ENCODE assay signal across 22 mouse cellular contexts in genomic region chr19:45131966-45132628, GRCm38 (mm10). TPM values are rescaled to one million over a fixed set of nuclear protein-coding genes. Genes with fewer than 3 reads are reported as not detected.
DNase-seq lines count a peak whose midpoint lies in the region; ATAC-seq and TF ChIP-seq lines count a peak whose summit lies in the region.
"Had no signal": no experiment of that assay in that cellular context is flagged by ENCODE, and none has a peak within 500 bp of the region (broad histone marks: within the 10 kb centered on the region; RNA-seq: fewer than 3 reads in every experiment).

No protein-coding gene starts in this region.

- no peak overlapping the region for H3K4me2 ChIP-seq in forebrain, embryonic 14.5 days (ENCODE audit: low read length)
- peak overlapping the region; percentile 5; the same call in 1 of the 2 replicates for H3K4me2 ChIP-seq in kidney, postnatal 0 days (ENCODE audit: low read length)
- H3K4me2 ChIP-seq in midbrain, embryonic 14.5 days (ENCODE audit: low read length), result no peak overlapping the region
- peak overlapping the region; percentile 6; the same call in 1 of the 2 replicates for H3K4me2 ChIP-seq in stomach, embryonic 14.5 days (replicated peaks; ENCODE audit: low read depth, low read length)
- H3K4me2 ChIP-seq: embryonic facial prominence, embryonic 15.5 days; forebrain, embryonic 13.5 days; heart, embryonic 12.5 days; limb, embryonic 15.5 days had no signal

- no peak overlapping the region for H3K9ac ChIP-seq in forebrain, embryonic 14.5 days (ENCODE audit: low read length)
- H3K9ac ChIP-seq in kidney, postnatal 0 days (ENCODE audit: low read depth, low read length), result no peak overlapping the region
- H3K9ac ChIP-seq in midbrain, embryonic 14.5 days (replicated peaks; ENCODE audit: low read length), result no peak overlapping the region
- H3K9ac ChIP-seq in stomach, embryonic 14.5 days (replicated peaks; ENCODE audit: low read depth, low read length), result no peak overlapping the region
- H3K9ac ChIP-seq: embryonic facial prominence, embryonic 15.5 days; forebrain, embryonic 13.5 days; heart, embryonic 12.5 days; limb, embryonic 15.5 days had no signal

- no peaks in the 10 kb centered on the region for H3K9me3 ChIP-seq in forebrain, embryonic 14.5 days (replicated peaks; ENCODE audit: control insufficient read depth, low read length)
- H3K9me3 ChIP-seq in forebrain, embryonic 10.5 days, result no peaks in the 10 kb centered on the region
- H3K9me3 ChIP-seq in kidney, postnatal 0 days (replicated peaks; ENCODE audit: low read length), result no peaks in the 10 kb centered on the region
- no peaks in the 10 kb centered on the region for H3K9me3 ChIP-seq in midbrain, embryonic 10.5 days (replicated peaks)
- H3K9me3 ChIP-seq in midbrain, embryonic 14.5 days (ENCODE audit: control insufficient read depth, low read length), result no peaks in the 10 kb centered on the region
- H3K9me3 ChIP-seq in stomach, embryonic 14.5 days (ENCODE audit: control insufficient read depth, low read depth, low read length), result no peaks in the 10 kb centered on the region
- H3K9me3 ChIP-seq: embryonic facial prominence, embryonic 15.5 days; forebrain, embryonic 13.5 days; heart, embryonic 12.5 days; limb, embryonic 15.5 days had no signal

- H3K27ac ChIP-seq in forebrain, embryonic 14.5 days (ENCODE audit: low read depth, low read length), result no peak overlapping the region
- H3K27ac ChIP-seq in forebrain, embryonic 10.5 days, result no peak overlapping the region
- no peak overlapping the region for H3K27ac ChIP-seq in kidney, postnatal 0 days
- H3K27ac ChIP-seq in midbrain, embryonic 10.5 days (replicated peaks), result peak overlapping the region; percentile 46
- no peak overlapping the region for H3K27ac ChIP-seq in midbrain, embryonic 14.5 days (replicated peaks; ENCODE audit: low read depth, low read length)
- H3K27ac ChIP-seq in stomach, embryonic 14.5 days (ENCODE audit: low read length), result no peak overlapping the region
- H3K27ac ChIP-seq: embryonic facial prominence, embryonic 15.5 days; forebrain, embryonic 13.5 days; limb, embryonic 15.5 days had no signal

- DNase-seq in forebrain, embryonic 14.5 days (ENCODE audit: low spot score), result peak; percentile 32
- no peak for DNase-seq in forebrain, embryonic 10.5 days (ENCODE audit: extremely low spot score, low spot score)
- DNase-seq in kidney, postnatal 0 days (ENCODE audit: low spot score), result peak; percentile 61
- DNase-seq in kidney, adult 8-10 months, result no peak
- peak; percentile 45 for DNase-seq in midbrain, embryonic 10.5 days (ENCODE audit: low spot score)
- no peak for DNase-seq in midbrain, embryonic 14.5 days
- DNase-seq: adrenal gland, adult 8-10 months; cerebellum, adult 18-20 months; cerebellum, postnatal 36 days; layer of hippocampus, postnatal 36 days; thymus, adult 2 months had no signal

- H3K36me3 ChIP-seq in forebrain, embryonic 14.5 days (ENCODE audit: control insufficient read depth, insufficient read depth, low read length), result no peaks in the 10 kb centered on the region
- no peaks in the 10 kb centered on the region for H3K36me3 ChIP-seq in forebrain, embryonic 10.5 days (replicated peaks)
- no peaks in the 10 kb centered on the region for H3K36me3 ChIP-seq in kidney, postnatal 0 days (ENCODE audit: insufficient read depth, low read length)
- H3K36me3 ChIP-seq in midbrain, embryonic 10.5 days, result no peaks in the 10 kb centered on the region
- no peaks in the 10 kb centered on the region for H3K36me3 ChIP-seq in midbrain, embryonic 14.5 days (ENCODE audit: control insufficient read depth, insufficient read depth, low read length)
- no peaks in the 10 kb centered on the region for H3K36me3 ChIP-seq in stomach, embryonic 14.5 days (ENCODE audit: control insufficient read depth, insufficient read depth, low read length)
- H3K36me3 ChIP-seq: embryonic facial prominence, embryonic 15.5 days; heart, embryonic 12.5 days; limb, embryonic 15.5 days had no signal

- no peak for TF ChIP-seq CTCF in kidney, postnatal 0 days (IDR thresholded peaks at IDR 0.05; ENCODE audit: low read depth)

- 23% methylated on average over 14 of the region's 14 CpGs for WGBS in forebrain, embryonic 14.5 days
- WGBS in forebrain, embryonic 10.5 days, result 29% methylated on average over 14 of the region's 14 CpGs
- 8% methylated on average over 14 of the region's 14 CpGs for WGBS in kidney, postnatal 0 days
- 18% methylated on average over 14 of the region's 14 CpGs for WGBS in midbrain, embryonic 10.5 days
- 18% methylated on average over 14 of the region's 14 CpGs for WGBS in midbrain, embryonic 14.5 days
- 9% methylated on average over 14 of the region's 14 CpGs for WGBS in stomach, embryonic 14.5 days

- ATAC-seq in forebrain, embryonic 14.5 days, result no peak
- ATAC-seq in kidney, postnatal 0 days (replicated peaks; ENCODE audit: low FRiP score, low read depth), result peak; percentile 46; the same call in 1 of the 2 replicates
- no peak for ATAC-seq in midbrain, embryonic 14.5 days (ENCODE audit: low FRiP score, low TSS enrichment)
- ATAC-seq in stomach, embryonic 14.5 days (ENCODE audit: insufficient number of reproducible peaks, insufficient read depth, low FRiP score, low read depth), result peak; percentile 49; the same call in 1 of the 2 replicates
- ATAC-seq in erythroblast, adult 5-6 weeks (replicated peaks; ENCODE audit: low FRiP score, poor library complexity, severe bottlenecking), result no peak
- ATAC-seq: forebrain, embryonic 13.5 days had no signal

- H3K4me3 ChIP-seq in forebrain, embryonic 14.5 days (ENCODE audit: low read depth, low read length), result no peak overlapping the region
- H3K4me3 ChIP-seq in forebrain, embryonic 10.5 days, result no peak overlapping the region
- H3K4me3 ChIP-seq in kidney, postnatal 0 days (replicated peaks; ENCODE audit: low read depth, low read length), result no peak overlapping the region
- H3K4me3 ChIP-seq in midbrain, embryonic 10.5 days, result no peak overlapping the region
- no peak overlapping the region for H3K4me3 ChIP-seq in midbrain, embryonic 14.5 days (replicated peaks; ENCODE audit: low read depth, low read length)
- no peak overlapping the region for H3K4me3 ChIP-seq in stomach, embryonic 14.5 days (ENCODE audit: low read depth, low read length)
- H3K4me3 ChIP-seq: embryonic facial prominence, embryonic 15.5 days; forebrain, embryonic 13.5 days; heart, embryonic 12.5 days; limb, embryonic 15.5 days had no signal

- peaks cover 16% of the 10 kb centered on the region; the same call in 1 of the 2 replicates for H3K27me3 ChIP-seq in forebrain, embryonic 14.5 days (replicated peaks; ENCODE audit: control insufficient read depth, insufficient read depth, low read length)
- peaks cover 95% of the 10 kb centered on the region for H3K27me3 ChIP-seq in forebrain, embryonic 10.5 days (ENCODE audit: poor library complexity, severe bottlenecking)
- H3K27me3 ChIP-seq in kidney, postnatal 0 days (ENCODE audit: insufficient read depth, low read length), result peaks cover 42% of the 10 kb centered on the region
- peaks cover 100% of the 10 kb centered on the region for H3K27me3 ChIP-seq in midbrain, embryonic 10.5 days (ENCODE audit: low read depth, poor library complexity, severe bottlenecking)
- H3K27me3 ChIP-seq in midbrain, embryonic 14.5 days (ENCODE audit: control insufficient read depth, insufficient read depth, low read length), result peaks cover 6% of the 10 kb centered on the region; the same call in 1 of the 2 replicates
- peaks cover 7% of the 10 kb centered on the region; the same call in 1 of the 2 replicates for H3K27me3 ChIP-seq in stomach, embryonic 14.5 days (ENCODE audit: control insufficient read depth, insufficient read depth, low read length)

- H3K4me1 ChIP-seq in forebrain, embryonic 14.5 days (ENCODE audit: control insufficient read depth, insufficient read depth, low read length), result no peaks in the 10 kb centered on the region
- H3K4me1 ChIP-seq in forebrain, embryonic 10.5 days, result peaks cover 12% of the 10 kb centered on the region
- H3K4me1 ChIP-seq in kidney, postnatal 0 days (replicated peaks; ENCODE audit: insufficient read depth, low read length), result no peaks in the 10 kb centered on the region
- peaks cover 17% of the 10 kb centered on the region for H3K4me1 ChIP-seq in midbrain, embryonic 10.5 days
- H3K4me1 ChIP-seq in midbrain, embryonic 14.5 days (ENCODE audit: control insufficient read depth, insufficient read depth, low read length), result 0 out of 2 replicates have a peak, but pooled peaks cover 2% of the 10 kb centered on the region
- no peaks in the 10 kb centered on the region for H3K4me1 ChIP-seq in stomach, embryonic 14.5 days (ENCODE audit: control insufficient read depth, insufficient read depth, low read length)
- H3K4me1 ChIP-seq: forebrain, embryonic 13.5 days; heart, embryonic 12.5 days; limb, embryonic 15.5 days had no signal

RNA-seq across cellular contexts. Expression of gene Tlx1, which starts 18.4 kb away (rescaled TPM):
- polyA plus RNA-seq in forebrain, embryonic 14.5 days (2014; fragmentation: Nextera tagmentation; extraction: Ambion mirVana), result not detected in 2 replicates
- not detected in 2 replicates for polyA plus RNA-seq in forebrain, embryonic 10.5 days (2016; fragmentation: Nextera tagmentation; extraction: Ambion mirVana)
- polyA plus RNA-seq in kidney, postnatal 0 days (2015; fragmentation: Nextera tagmentation; extraction: Ambion mirVana), result not detected in 2 replicates
- polyA plus RNA-seq in midbrain, embryonic 10.5 days (2016; fragmentation: Nextera tagmentation; extraction: Ambion mirVana), result 0.11 and 0.22 TPM in 2 replicates
- polyA plus RNA-seq in midbrain, embryonic 14.5 days (2014; fragmentation: Nextera tagmentation; extraction: Ambion mirVana), result not detected in 2 replicates
- polyA plus RNA-seq in stomach, embryonic 14.5 days (2014; fragmentation: Nextera tagmentation; extraction: Ambion mirVana), result 0.12 and 0.86 TPM in 2 replicates
- total RNA-seq in erythroblast, adult 5-6 weeks (2015; ENCODE audit: low replicate concordance), result not detected in 2 replicates
- not detected in 2 replicates for total RNA-seq in erythroblast, adult 5-6 weeks (2017; ENCODE audit: low replicate concordance)
- total RNA-seq: adrenal gland, adult 8-10 months; heart, postnatal 25 days; layer of hippocampus, postnatal 36 days; left cerebral cortex, postnatal 25 days; megakaryocyte-erythroid progenitor cell, adult 5-6 weeks had no signal
- polyA plus RNA-seq: neural tube, embryonic 14.5 days; urinary bladder, adult 2 months had no signal

RNA-seq across cellular contexts. Expression of gene Kazald1, which starts 57.1 kb away (rescaled TPM):
- 1.1 TPM in 2 replicates for polyA plus RNA-seq in forebrain, embryonic 14.5 days (2014; fragmentation: Nextera tagmentation; extraction: Ambion mirVana)
- polyA plus RNA-seq in forebrain, embryonic 10.5 days (2016; fragmentation: Nextera tagmentation; extraction: Ambion mirVana), result 0.20 and 0.63 TPM in 2 replicates
- 23.6 and 25.0 TPM in 2 replicates for polyA plus RNA-seq in kidney, postnatal 0 days (2015; fragmentation: Nextera tagmentation; extraction: Ambion mirVana)
- 0.38 and 0.39 TPM in 2 replicates for polyA plus RNA-seq in midbrain, embryonic 10.5 days (2016; fragmentation: Nextera tagmentation; extraction: Ambion mirVana)
- polyA plus RNA-seq in midbrain, embryonic 14.5 days (2014; fragmentation: Nextera tagmentation; extraction: Ambion mirVana), result 0.72 and 1.4 TPM in 2 replicates
- 1.3 and 4.7 TPM in 2 replicates for polyA plus RNA-seq in stomach, embryonic 14.5 days (2014; fragmentation: Nextera tagmentation; extraction: Ambion mirVana)
- total RNA-seq in erythroblast, adult 5-6 weeks (2015; ENCODE audit: low replicate concordance), result not detected in 2 replicates
- total RNA-seq in erythroblast, adult 5-6 weeks (2017; ENCODE audit: low replicate concordance), result not detected in 2 replicates

Comparison
In these comparisons a context has a peak if more than half of its experiments do, and no peak if none do; other contexts are left out.
1. DNase-seq: peak in forebrain, embryonic 14.5 days (single experiment), kidney, postnatal 0 days (single experiment) and midbrain, embryonic 10.5 days (single experiment); none in forebrain, embryonic 10.5 days (single experiment), kidney, adult 8-10 months (0 of 2) and midbrain, embryonic 14.5 days (single experiment).
2. ATAC-seq: peak in kidney, postnatal 0 days (single experiment) and stomach, embryonic 14.5 days (single experiment); none in forebrain, embryonic 14.5 days (single experiment), midbrain, embryonic 14.5 days (single experiment) and erythroblast, adult 5-6 weeks (single experiment).
3. H3K4me2 ChIP-seq: peak in kidney, postnatal 0 days (single experiment) and stomach, embryonic 14.5 days (single experiment); none in forebrain, embryonic 14.5 days (single experiment) and midbrain, embryonic 14.5 days (single experiment).